Mouse (Mus musculus) midbrain, embryonic 15.5 days (tissue): Measurements from ENCODE around the gene Zic2. TPM values are rescaled to one million over a fixed set of nuclear protein-coding genes. Genes with fewer than 3 reads are reported as not detected.
"Not testable (repeated sequence)": the region's sequence is repeated elsewhere in the genome, so short reads cannot be mapped to it uniquely, and the experiment has no call there.

Experiments used
- ATAC-seq: fragments of 200-750 bp; cut with Nextera tagmentation; replicated peaks from 2 replicates; pipeline ENCODE4 v1.8.0; 2017; ENCODE audit warnings: moderate TSS enrichment
- H3K27ac ChIP-seq: fragments of 300-500 bp; sonication (generic); 2 replicates; pipeline ENCODE4 v1.5.1; 2015; ENCODE audit warnings: mild to moderate bottlenecking, inconsistent platforms
- H3K27me3 ChIP-seq: fragments of 300-500 bp; sonication (generic); replicated peaks from 2 replicates; pipeline ENCODE4 v1.6.1; 2015; ENCODE audit warnings: inconsistent platforms
- H3K36me3 ChIP-seq: fragments of 300-500 bp; sonication (generic); replicated peaks from 2 replicates; pipeline ENCODE4 v1.6.1; 2015; ENCODE audit warnings: inconsistent platforms
- H3K4me1 ChIP-seq: fragments of 300-500 bp; sonication (generic); 2 replicates; pipeline ENCODE4 v1.6.1; 2015; ENCODE audit warnings: inconsistent platforms
- H3K4me2 ChIP-seq: fragments of 300-500 bp; sonication (generic); 2 replicates; pipeline ENCODE4 v1.6.1; 2015; ENCODE audit warnings: inconsistent platforms, mild to moderate bottlenecking, moderate library complexity
- H3K4me3 ChIP-seq: fragments of 300-500 bp; sonication (generic); 2 replicates; pipeline ENCODE4 v1.5.1; 2015; ENCODE audit warnings: mild to moderate bottlenecking, inconsistent platforms
- H3K9ac ChIP-seq: fragments of 300-500 bp; sonication (generic); 2 replicates; pipeline ENCODE4 v1.6.1; 2015; ENCODE audit warnings: mild to moderate bottlenecking, inconsistent platforms
- H3K9me3 ChIP-seq: fragments of 300-500 bp; sonication (generic); 2 replicates; pipeline ENCODE4 v1.6.1; 2016; ENCODE audit warnings: inconsistent platforms
- WGBS: fragments of 180-500 bp; shearing (Covaris S2); methylation state at CpG from one replicate; pipeline ENCODE4 v1.1.7; 2015; ENCODE audit warnings: mixed read lengths; 5-methylcytosine and 5-hydroxymethylcytosine counted together
- polyA plus RNA-seq: library from polyadenylated mRNA; unstranded; fragments of >200 nt; fragmentation: Nextera tagmentation; extraction: Ambion mirVana; gene quantifications from 2 replicates; pipeline ENCODE4 v1.2.1, GENCODE M21; 2015

Gene Zic2
- polyA plus RNA-seq, 1 experiment from 2014 or later = 9.6 TPM

- Histone ChIP-seq H3K27me3 (peaks cover 61% of the 10 kb centered on the region), H3K4me1 (peaks cover 30% of the 10 kb centered on the region), H3K9me3 (no peaks in the 10 kb centered on the region), H3K27ac (peak overlapping the region; percentile 70), H3K4me2 (peak overlapping the region; percentile 40; the same call in 1 of the 2 replicates), H3K4me3 (no peak overlapping the region), H3K9ac (no peak overlapping the region), H3K36me3 (no peaks in the 10 kb centered on the region)
- no peak; the same call in 1 of the 2 replicates for ATAC-seq
- 5% methylated on average over 13 of the region's 13 CpGs for WGBS
Observed at GRCm38 (mm10) chr14:122452701-122453387, 22.4 kb upstream of the Zic2 start.

GRCm38 (mm10) chr14:122453388-122453995 lies 21.7 kb upstream of the Zic2 start:
- peak overlapping the region; percentile 40 for H3K4me2 ChIP-seq
- 0 out of 2 replicates have a peak overlapping the region, but pooled peaks have one; percentile 14 for H3K4me3 ChIP-seq
- no peaks in the 10 kb centered on the region for H3K36me3 ChIP-seq
- peaks cover 56% of the 10 kb centered on the region for H3K27me3 ChIP-seq
- no peaks in the 10 kb centered on the region for H3K9me3 ChIP-seq
- H3K27ac ChIP-seq = peak overlapping the region; percentile 70
- peaks cover 30% of the 10 kb centered on the region for H3K4me1 ChIP-seq
- under 1% methylated on average over 32 of the region's 32 CpGs for WGBS
- H3K9ac ChIP-seq = no peak overlapping the region
- peak; percentile 59 for ATAC-seq

DNA sequence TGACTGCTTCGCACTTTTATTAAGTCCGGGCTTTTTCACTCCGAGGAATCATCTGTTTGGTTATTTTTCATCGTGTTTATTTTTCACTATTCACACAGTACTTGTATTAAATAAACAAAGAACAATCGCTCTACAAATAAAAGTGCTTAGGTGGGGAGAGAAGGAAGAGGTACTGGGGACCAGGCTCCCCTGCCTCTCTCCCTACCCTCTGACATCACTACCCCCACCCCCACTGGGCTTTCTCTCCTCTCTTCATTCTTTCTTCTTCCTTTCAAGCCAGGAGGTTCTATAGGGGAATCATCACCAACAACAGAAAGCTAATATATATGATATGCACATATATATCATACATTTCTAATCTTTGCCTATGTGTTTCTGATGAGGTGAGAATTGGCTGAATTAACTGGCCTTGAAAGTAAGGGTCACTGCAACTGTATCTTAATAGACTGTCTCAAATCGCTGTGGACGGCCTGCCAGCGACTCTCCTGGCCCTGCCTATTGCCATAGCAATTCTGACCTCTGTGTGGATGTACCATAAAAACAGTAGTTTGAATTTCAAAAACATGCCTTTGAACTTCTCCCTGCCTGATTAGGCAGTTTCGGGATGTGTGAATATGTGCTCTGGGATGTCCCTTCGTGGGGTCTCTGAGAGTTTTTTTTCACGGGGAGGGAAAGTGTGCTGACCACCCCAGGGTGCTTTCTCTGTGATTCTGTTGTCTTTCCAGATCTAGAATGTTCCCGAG lies 21.1 kb upstream of the Zic2 start:
- 7% methylated on average over 12 of the region's 12 CpGs for WGBS

GRCm38 (mm10) chr14:122454901-122455561 lies 20.2 kb upstream of the Zic2 start:
- Histone ChIP-seq H3K4me1 (peaks cover 30% of the 10 kb centered on the region), H3K36me3 (no peaks in the 10 kb centered on the region), H3K4me3 (no peak overlapping the region), H3K4me2 (no peak overlapping the region), H3K27ac (0 out of 2 replicates have a peak overlapping the region, but pooled peaks have one; percentile 70), H3K9me3 (no peaks in the 10 kb centered on the region), H3K27me3 (peaks cover 47% of the 10 kb centered on the region), H3K9ac (no peak overlapping the region)
- WGBS = 22% methylated on average over 10 of the region's 10 CpGs
- ATAC-seq = no peak

More for the DNA sequence above, 21.1 kb upstream of the Zic2 start:
- no peak overlapping the region for H3K4me3 ChIP-seq
- peak overlapping the region; percentile 40 for H3K4me2 ChIP-seq
- no peak overlapping the region for H3K9ac ChIP-seq
- H3K36me3 ChIP-seq = no peaks in the 10 kb centered on the region
- peaks cover 30% of the 10 kb centered on the region for H3K4me1 ChIP-seq
- H3K27me3 ChIP-seq = peaks cover 51% of the 10 kb centered on the region
- H3K27ac ChIP-seq = peak overlapping the region; percentile 70
- ATAC-seq = peak; percentile 48; the same call in 1 of the 2 replicates
- H3K9me3 ChIP-seq = no peaks in the 10 kb centered on the region

GRCm38 (mm10) chr14:122455562-122455958 lies 19.7 kb upstream of the Zic2 start:
- Histone ChIP-seq H3K4me2 (no peak overlapping the region), H3K36me3 (no peaks in the 10 kb centered on the region), H3K4me1 (peaks cover 25% of the 10 kb centered on the region), H3K4me3 (no peak overlapping the region), H3K9me3 (no peaks in the 10 kb centered on the region), H3K27me3 (peaks cover 47% of the 10 kb centered on the region), H3K27ac (no peak overlapping the region), H3K9ac (no peak overlapping the region)
- WGBS = 14% methylated on average over 4 of the region's 4 CpGs
- no peak for ATAC-seq

- not testable (repeated sequence) for H3K27ac ChIP-seq, H3K36me3 ChIP-seq, H3K4me3 ChIP-seq, H3K9me3 ChIP-seq, H3K9ac ChIP-seq, ATAC-seq, H3K4me1 ChIP-seq
- H3K4me2 ChIP-seq = peak overlapping the region; percentile 33; the same call in 1 of the 2 replicates
- H3K27me3 ChIP-seq = peaks cover 43% of the 10 kb centered on the region
- WGBS = 71% methylated on average over 12 of the region's 12 CpGs
Observed at GRCm38 (mm10) chr14:122459332-122459731, 15.9 kb upstream of the Zic2 start.

DNA sequence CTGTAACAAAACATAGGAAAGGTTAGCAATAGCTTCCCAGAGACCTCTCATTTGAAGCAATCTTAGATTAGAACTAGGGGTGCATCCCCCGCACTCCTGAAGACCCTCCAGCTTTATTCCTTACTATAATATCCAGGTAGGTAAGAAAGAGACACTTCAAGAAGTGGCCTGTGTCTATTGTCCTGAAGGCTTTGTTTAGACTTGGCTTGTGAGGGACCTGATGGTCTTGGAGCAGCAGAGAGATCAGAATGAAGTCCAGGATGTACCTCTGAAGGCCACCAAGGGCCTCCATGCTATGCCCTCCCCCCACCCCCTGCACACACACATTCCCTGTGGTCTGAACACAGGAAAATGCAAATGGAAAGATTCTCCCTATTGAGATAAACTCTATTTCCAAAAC lies 15.5 kb upstream of the Zic2 start:
- H3K9me3 ChIP-seq = no peaks in the 10 kb centered on the region
- H3K36me3 ChIP-seq = no peaks in the 10 kb centered on the region
- no peak overlapping the region for H3K27ac ChIP-seq
- H3K4me2 ChIP-seq = peak overlapping the region; percentile 33
- H3K9ac ChIP-seq = no peak overlapping the region
- peaks cover 14% of the 10 kb centered on the region for H3K4me1 ChIP-seq
- 83% methylated on average over 1 of the region's 1 CpGs for WGBS
- peaks cover 43% of the 10 kb centered on the region for H3K27me3 ChIP-seq
- no peak for ATAC-seq
- peak overlapping the region; percentile 12; the same call in 1 of the 2 replicates for H3K4me3 ChIP-seq

GRCm38 (mm10) chr14:122460226-122460625 lies 15.0 kb upstream of the Zic2 start:
- no peak for ATAC-seq

GRCm38 (mm10) chr14:122461500-122461899 lies 13.7 kb upstream of the Zic2 start:
- 26% methylated on average over 3 of the region's 3 CpGs for WGBS
- Histone ChIP-seq H3K27ac (peak overlapping the region; percentile 85), H3K4me3 (peak overlapping the region; percentile 42), H3K4me2 (peak overlapping the region; percentile 58), H3K9me3 (no peaks in the 10 kb centered on the region), H3K27me3 (peaks cover 41% of the 10 kb centered on the region), H3K36me3 (no peaks in the 10 kb centered on the region), H3K9ac (no peak overlapping the region), H3K4me1 (peaks cover 22% of the 10 kb centered on the region)
- no peak for ATAC-seq

More at GRCm38 (mm10) chr14:122460226-122460625, 15.0 kb upstream of the Zic2 start:
- Histone ChIP-seq H3K4me2 (peak overlapping the region; percentile 33), H3K27ac (0 out of 2 replicates have a peak overlapping the region, but pooled peaks have one; percentile 50), H3K36me3 (no peaks in the 10 kb centered on the region), H3K9ac (no peak overlapping the region), H3K27me3 (peaks cover 40% of the 10 kb centered on the region), H3K9me3 (no peaks in the 10 kb centered on the region), H3K4me3 (peak overlapping the region; percentile 12; the same call in 1 of the 2 replicates), H3K4me1 (peaks cover 18% of the 10 kb centered on the region)
- WGBS = 46% methylated on average over 5 of the region's 5 CpGs

GRCm38 (mm10) chr14:122461966-122462365 lies 13.3 kb upstream of the Zic2 start:
- Histone ChIP-seq H3K4me3 (peak overlapping the region; percentile 42), H3K9ac (0 out of 2 replicates have a peak overlapping the region, but pooled peaks have one; percentile 15), H3K4me2 (peak overlapping the region; percentile 58), H3K4me1 (peaks cover 22% of the 10 kb centered on the region), H3K9me3 (no peaks in the 10 kb centered on the region), H3K27ac (peak overlapping the region; percentile 85), H3K27me3 (peaks cover 42% of the 10 kb centered on the region), H3K36me3 (no peaks in the 10 kb centered on the region)
- WGBS = 14% methylated on average over 9 of the region's 9 CpGs
- no peak for ATAC-seq

GRCm38 (mm10) chr14:122462689-122463079 lies 12.6 kb upstream of the Zic2 start:
- H3K9me3 ChIP-seq = no peaks in the 10 kb centered on the region
- H3K27me3 ChIP-seq = peaks cover 48% of the 10 kb centered on the region
- peak overlapping the region; percentile 42 for H3K4me3 ChIP-seq
- peak overlapping the region; percentile 58 for H3K4me2 ChIP-seq
- H3K36me3 ChIP-seq = no peaks in the 10 kb centered on the region
- peak overlapping the region; percentile 38 for H3K9ac ChIP-seq
- H3K4me1 ChIP-seq = peaks cover 22% of the 10 kb centered on the region
- no peak for ATAC-seq
- WGBS = 11% methylated on average over 17 of the region's 17 CpGs
- H3K27ac ChIP-seq = peak overlapping the region; percentile 85; the same call in 1 of the 2 replicates
